Comparison of ENCODE assay signal across 8 mouse cellular contexts in genomic region chr8:88646837-88647778, GRCm38 (mm10). TPM values are rescaled to one million over a fixed set of nuclear protein-coding genes. Genes with fewer than 3 reads are reported as not detected.
DNase-seq lines count a peak whose midpoint lies in the region; ATAC-seq and TF ChIP-seq lines count a peak whose summit lies in the region.

Gene Nod2 (plus strand): TSS chr8:88647315.

- 8% methylated on average over 33 of the region's 33 CpGs for WGBS in forebrain, embryonic 10.5 days
- WGBS in heart, postnatal 0 days, result 10% methylated on average over 33 of the region's 33 CpGs

- DNase-seq in G1E (ENCODE audit: low spot score), result no peak
- peak; percentile 75 for DNase-seq in forebrain, embryonic 10.5 days (ENCODE audit: extremely low spot score, low spot score)
- DNase-seq in heart, postnatal 0 days (ENCODE audit: low spot score), result peak; percentile 64
- peak; percentile 92 for DNase-seq in kidney, postnatal 14 days
- DNase-seq in lung, postnatal 4 days, result peak; percentile 90 to 91
- peak; percentile 80 for DNase-seq in retina, postnatal 1 day
- peak; percentile 80 for DNase-seq in urinary bladder, postnatal 25 days (ENCODE audit: low spot score)

- H3K9me3 ChIP-seq in G1E (replicated peaks), result no peaks in the 10 kb centered on the region
- no peaks in the 10 kb centered on the region for H3K9me3 ChIP-seq in forebrain, embryonic 10.5 days
- no peaks in the 10 kb centered on the region for H3K9me3 ChIP-seq in heart, postnatal 0 days (replicated peaks; ENCODE audit: control insufficient read depth, low read length)

- H3K4me3 ChIP-seq in G1E (ENCODE audit: low read depth, low read length), result peak within 1 kb of the TSS; percentile 56; the same call in 1 of the 2 replicates
- H3K4me3 ChIP-seq in brown adipose tissue, adult 24 weeks (ENCODE audit: insufficient read depth, low read depth, low read length), result peak within 1 kb of the TSS; percentile 79
- H3K4me3 ChIP-seq in forebrain, embryonic 10.5 days, result peak within 1 kb of the TSS; percentile 58
- H3K4me3 ChIP-seq in heart, postnatal 0 days (ENCODE audit: low read depth, low read length), result peak within 1 kb of the TSS; percentile 39

- H3K27ac ChIP-seq in brown adipose tissue, adult 24 weeks (replicated peaks; ENCODE audit: low read depth, low read length), result peak within 1 kb of the TSS; percentile 75
- H3K27ac ChIP-seq in forebrain, embryonic 10.5 days, result 0 out of 2 replicates have a peak within 1 kb of the TSS, but pooled peaks have one; percentile 44
- H3K27ac ChIP-seq in heart, postnatal 0 days (ENCODE audit: low read depth), result no peak within 1 kb of the TSS

- no peak for TF ChIP-seq EP300 in heart, postnatal 0 days (IDR thresholded peaks at IDR 0.05; ENCODE audit: low read depth)

- H3K9ac ChIP-seq in heart, postnatal 0 days (replicated peaks; ENCODE audit: low read depth, low read length), result peak within 1 kb of the TSS; percentile 41; the same call in 1 of the 2 replicates

- peak; percentile 77 for ATAC-seq in G1E (ENCODE audit: extremely low read depth, insufficient number of reproducible peaks, low FRiP score, poor library complexity, severe bottlenecking)
- ATAC-seq in heart, postnatal 0 days (ENCODE audit: insufficient read depth, low read depth), result peak; percentile 90

- TF ChIP-seq CTCF in G1E (IDR thresholded peaks at IDR 0.05; ENCODE audit: low read depth, low read length), result no peak
- TF ChIP-seq CTCF in heart, postnatal 0 days (IDR thresholded peaks at IDR 0.05; ENCODE audit: low read depth), result no peak

- no peaks in the 10 kb centered on the region for H3K36me3 ChIP-seq in G1E (replicated peaks)
- H3K36me3 ChIP-seq in forebrain, embryonic 10.5 days (replicated peaks), result no peaks in the 10 kb centered on the region
- H3K36me3 ChIP-seq in heart, postnatal 0 days (replicated peaks; ENCODE audit: control insufficient read depth, insufficient read depth, low read length), result no peaks in the 10 kb centered on the region

- peaks cover 23% of the 10 kb centered on the region for H3K4me1 ChIP-seq in G1E (ENCODE audit: insufficient read depth, low read depth, low read length)
- H3K4me1 ChIP-seq in brown adipose tissue, adult 24 weeks (ENCODE audit: control insufficient read depth, insufficient read depth, insufficient read length, low read length), result peaks cover 30% of the 10 kb centered on the region
- peaks cover 19% of the 10 kb centered on the region for H3K4me1 ChIP-seq in forebrain, embryonic 10.5 days
- 0 out of 2 replicates have a peak, but pooled peaks cover 12% of the 10 kb centered on the region for H3K4me1 ChIP-seq in heart, postnatal 0 days (ENCODE audit: control insufficient read depth, insufficient read depth)

- H3K27me3 ChIP-seq in G1E (ENCODE audit: insufficient read depth, low read length), result peaks cover 4% of the 10 kb centered on the region; the same call in 1 of the 2 replicates
- peaks cover 40% of the 10 kb centered on the region for H3K27me3 ChIP-seq in forebrain, embryonic 10.5 days (ENCODE audit: poor library complexity, severe bottlenecking)
- peaks cover 18% of the 10 kb centered on the region; the same call in 1 of the 2 replicates for H3K27me3 ChIP-seq in heart, postnatal 0 days (ENCODE audit: control insufficient read depth, insufficient read depth, low read length)

- peak within 1 kb of the TSS; percentile 69 for H3K4me2 ChIP-seq in heart, postnatal 0 days (ENCODE audit: low read depth, low read length)

RNA-seq across cellular contexts. Expression of gene Nod2, which starts in this region (rescaled TPM):
- total RNA-seq in G1E (2014; fragmentation: Nextera tagmentation), result 0.24 and 1.1 TPM in 2 replicates
- total RNA-seq in G1E (2017), result 0.22 and 0.23 TPM in 2 replicates
- polyA plus RNA-seq in G1E (2012), result 0.04 and 0.07 TPM in 2 replicates
- 0.24 and 0.58 TPM in 2 replicates for polyA plus RNA-seq in brown adipose tissue, adult 24 weeks (2012; ENCODE audit: insufficient read depth, insufficient read length, missing spikeins)
- 0.07 and 0.20 TPM in 2 replicates for polyA plus RNA-seq in forebrain, embryonic 10.5 days (2016; fragmentation: Nextera tagmentation; extraction: Ambion mirVana)
- 0.54 TPM in 1 of 2 replicates, not detected in the other for total RNA-seq in heart, postnatal 0 days (2014; rRNA removed; ENCODE audit: low replicate concordance)
- polyA plus RNA-seq in heart, postnatal 0 days (2015; fragmentation: Nextera tagmentation; extraction: Ambion mirVana), result 0.10 and 0.14 TPM in 2 replicates

Comparison
In these comparisons a context has a peak if more than half of its experiments do, and no peak if none do; other contexts are left out.
1. Peak in DNase-seq, H3K4me3 ChIP-seq and H3K27ac ChIP-seq in forebrain, embryonic 10.5 days; RNA of the gene not detected or under 1 TPM.
2. Peak in DNase-seq, ATAC-seq, H3K4me3 ChIP-seq, H3K9ac ChIP-seq and H3K4me2 ChIP-seq in heart, postnatal 0 days; RNA of the gene not detected or under 1 TPM.